Mouse (Mus musculus): Measurements from ENCODE around the gene Pkd2l1. TPM values are rescaled to one million over a fixed set of nuclear protein-coding genes. Genes with fewer than 3 reads are reported as not detected.

The Pkd2l1 gene
- polyA plus RNA-seq, 1 experiment from 2014 or later, result not detected

GRCm38 (mm10) chr19:44198494-44198893 lies 6.3 kb upstream of the Pkd2l1 start:
- Histone ChIP-seq H3K27ac (no peak overlapping the region), H3K4me1 (peaks cover 10% of the 10 kb centered on the region), H3K9ac (no peak overlapping the region), H3K36me3 (no peaks in the 10 kb centered on the region), H3K27me3 (replicated peaks) (peaks cover 6% of the 10 kb centered on the region; the same call in 1 of the 2 replicates), H3K4me2 (no peak overlapping the region), H3K9me3 (replicated peaks) (no peaks in the 10 kb centered on the region), H3K4me3 (no peak overlapping the region)
- no peak for ATAC-seq
- 77% methylated on average over 6 of the region's 6 CpGs for WGBS (ENCODE audit: insufficient replicate concordance)

GRCm38 (mm10) chr19:44197053-44197852 lies 5.0 kb upstream of the Pkd2l1 start:
- Histone ChIP-seq H3K9ac (no peak overlapping the region), H3K4me3 (no peak overlapping the region), H3K4me1 (peaks cover 10% of the 10 kb centered on the region), H3K9me3 (replicated peaks) (no peaks in the 10 kb centered on the region), H3K36me3 (no peaks in the 10 kb centered on the region), H3K27me3 (replicated peaks) (peaks cover 13% of the 10 kb centered on the region), H3K27ac (no peak overlapping the region), H3K4me2 (no peak overlapping the region)
- no peak for ATAC-seq
- WGBS (ENCODE audit: insufficient replicate concordance), result 29% methylated on average over 10 of the region's 10 CpGs

GRCm38 (mm10) chr19:44195138-44195537 lies 2.9 kb upstream of the Pkd2l1 start:
- no peaks in the 10 kb centered on the region for H3K9me3 ChIP-seq (replicated peaks)
- peaks cover 10% of the 10 kb centered on the region for H3K4me1 ChIP-seq
- no peaks in the 10 kb centered on the region for H3K36me3 ChIP-seq
- H3K27me3 ChIP-seq (replicated peaks), result peaks cover 13% of the 10 kb centered on the region
- H3K27ac ChIP-seq, result no peak overlapping the region
- H3K4me3 ChIP-seq, result no peak overlapping the region
- H3K9ac ChIP-seq, result no peak overlapping the region
- ATAC-seq, result no peak
- 8% methylated on average over 7 of the region's 7 CpGs for WGBS (ENCODE audit: insufficient replicate concordance)
- no peak overlapping the region for H3K4me2 ChIP-seq

GRCm38 (mm10) chr19:44193906-44194305 lies 1.7 kb upstream of the Pkd2l1 start:
- Histone ChIP-seq H3K36me3 (no peaks in the 10 kb centered on the region), H3K4me3 (no peak overlapping the region), H3K27me3 (replicated peaks) (peaks cover 20% of the 10 kb centered on the region), H3K27ac (no peak overlapping the region), H3K4me2 (no peak overlapping the region), H3K4me1 (peaks cover 10% of the 10 kb centered on the region), H3K9ac (no peak overlapping the region), H3K9me3 (replicated peaks) (no peaks in the 10 kb centered on the region)
- no peak for ATAC-seq
- WGBS (ENCODE audit: insufficient replicate concordance), result 61% methylated on average over 7 of the region's 7 CpGs

- H3K27ac ChIP-seq, result no peak overlapping the region
- no peaks in the 10 kb centered on the region for H3K36me3 ChIP-seq
- H3K9me3 ChIP-seq (replicated peaks), result no peaks in the 10 kb centered on the region
- H3K4me2 ChIP-seq, result no peak overlapping the region
- H3K4me1 ChIP-seq, result no peaks in the 10 kb centered on the region
- peaks cover 20% of the 10 kb centered on the region for H3K27me3 ChIP-seq (replicated peaks)
- H3K9ac ChIP-seq, result no peak overlapping the region
- ATAC-seq, result no peak
- no peak overlapping the region for H3K4me3 ChIP-seq
- WGBS (ENCODE audit: insufficient replicate concordance), result 69% methylated on average over 4 of the region's 4 CpGs
Observed at GRCm38 (mm10) chr19:44189056-44189455, 3.2 kb downstream of the Pkd2l1 start.

- no peak for ATAC-seq
- H3K9ac ChIP-seq, result no peak overlapping the region
- no peaks in the 10 kb centered on the region for H3K27me3 ChIP-seq (replicated peaks)
- no peaks in the 10 kb centered on the region for H3K36me3 ChIP-seq
- no peak overlapping the region for H3K27ac ChIP-seq
- no peak overlapping the region for H3K4me2 ChIP-seq
- no peaks in the 10 kb centered on the region for H3K9me3 ChIP-seq (replicated peaks)
- WGBS (ENCODE audit: insufficient replicate concordance), result 48% methylated on average over 3 of the region's 3 CpGs
- no peaks in the 10 kb centered on the region for H3K4me1 ChIP-seq
- no peak overlapping the region for H3K4me3 ChIP-seq
Observed at GRCm38 (mm10) chr19:44183968-44184367, 8.3 kb downstream of the Pkd2l1 start.

GRCm38 (mm10) chr19:44180502-44180901 lies 11.7 kb downstream of the Pkd2l1 start:
- no peak for ATAC-seq
- Histone ChIP-seq H3K4me2 (no peak overlapping the region), H3K9me3 (replicated peaks) (no peaks in the 10 kb centered on the region), H3K4me1 (no peaks in the 10 kb centered on the region), H3K4me3 (no peak overlapping the region), H3K27ac (no peak overlapping the region), H3K9ac (no peak overlapping the region), H3K36me3 (no peaks in the 10 kb centered on the region), H3K27me3 (replicated peaks) (0 out of 2 replicates have a peak, but pooled peaks cover 3% of the 10 kb centered on the region)
- 63% methylated on average over 1 of the region's 1 CpGs for WGBS (ENCODE audit: insufficient replicate concordance)

GRCm38 (mm10) chr19:44176741-44177140 lies 15.5 kb downstream of the Pkd2l1 start:
- Histone ChIP-seq H3K27ac (no peak overlapping the region), H3K4me1 (no peaks in the 10 kb centered on the region), H3K4me3 (no peak overlapping the region), H3K9me3 (replicated peaks) (no peaks in the 10 kb centered on the region), H3K36me3 (no peaks in the 10 kb centered on the region), H3K27me3 (replicated peaks) (0 out of 2 replicates have a peak, but pooled peaks cover 3% of the 10 kb centered on the region), H3K4me2 (no peak overlapping the region), H3K9ac (no peak overlapping the region)
- ATAC-seq, result no peak
- 63% methylated on average over 3 of the region's 3 CpGs for WGBS (ENCODE audit: insufficient replicate concordance)

- Histone ChIP-seq H3K4me1 (no peaks in the 10 kb centered on the region), H3K27me3 (replicated peaks) (0 out of 2 replicates have a peak, but pooled peaks cover 3% of the 10 kb centered on the region), H3K9me3 (replicated peaks) (no peaks in the 10 kb centered on the region), H3K36me3 (no peaks in the 10 kb centered on the region), H3K4me2 (no peak overlapping the region), H3K9ac (no peak overlapping the region), H3K4me3 (no peak overlapping the region), H3K27ac (no peak overlapping the region)
- no peak for ATAC-seq
- WGBS (ENCODE audit: insufficient replicate concordance), result 55% methylated on average over 8 of the region's 8 CpGs
Observed at GRCm38 (mm10) chr19:44174835-44175234, 17.4 kb downstream of the Pkd2l1 start.

GRCm38 (mm10) chr19:44161515-44161914 lies 30.7 kb downstream of the Pkd2l1 start:
- Histone ChIP-seq H3K9me3 (replicated peaks) (no peaks in the 10 kb centered on the region), H3K4me3 (no peak overlapping the region), H3K27me3 (replicated peaks) (peaks cover 30% of the 10 kb centered on the region), H3K9ac (no peak overlapping the region), H3K4me2 (no peak overlapping the region), H3K4me1 (no peaks in the 10 kb centered on the region), H3K36me3 (no peaks in the 10 kb centered on the region), H3K27ac (no peak overlapping the region)
- ATAC-seq, result no peak
- 4% methylated on average over 3 of the region's 3 CpGs for WGBS (ENCODE audit: insufficient replicate concordance)

- Histone ChIP-seq H3K27me3 (replicated peaks) (peaks cover 47% of the 10 kb centered on the region), H3K4me3 (no peak overlapping the region), H3K27ac (no peak overlapping the region), H3K9me3 (replicated peaks) (no peaks in the 10 kb centered on the region), H3K9ac (no peak overlapping the region), H3K4me2 (no peak overlapping the region), H3K36me3 (no peaks in the 10 kb centered on the region), H3K4me1 (no peaks in the 10 kb centered on the region)
- ATAC-seq, result no peak
- 63% methylated on average over 3 of the region's 3 CpGs for WGBS (ENCODE audit: insufficient replicate concordance)
Observed at GRCm38 (mm10) chr19:44159386-44159785, 32.9 kb downstream of the Pkd2l1 start.

- H3K9ac ChIP-seq, result no peak overlapping the region
- H3K9me3 ChIP-seq (replicated peaks), result no peaks in the 10 kb centered on the region
- no peak overlapping the region for H3K27ac ChIP-seq
- 78% methylated on average over 10 of the region's 10 CpGs for WGBS (ENCODE audit: insufficient replicate concordance)
- H3K4me1 ChIP-seq, result no peaks in the 10 kb centered on the region
- H3K36me3 ChIP-seq, result no peaks in the 10 kb centered on the region
- H3K27me3 ChIP-seq (replicated peaks), result peaks cover 59% of the 10 kb centered on the region
- no peak for ATAC-seq
- H3K4me3 ChIP-seq, result no peak overlapping the region
- no peak overlapping the region for H3K4me2 ChIP-seq
Observed at GRCm38 (mm10) chr19:44157005-44157404, 35.2 kb downstream of the Pkd2l1 start.
